Mouse (Mus musculus): ENCODE measurements around the gene Shpk. TPM values are rescaled to one million over a fixed set of nuclear protein-coding genes. Genes with fewer than 3 reads are reported as not detected.

The Shpk gene
- polyA plus RNA-seq, 1 experiment from 2014 or later, result 1.00 TPM

GRCm38 (mm10) chr11:73172186-73172585, 27.1 kb upstream of the Shpk start:
- no peaks in the 10 kb centered on the region for H3K9me3 ChIP-seq (replicated peaks; ENCODE audit: control insufficient read depth, low read length)
- WGBS, result 37% methylated on average over 5 of the region's 5 CpGs
- H3K4me3 ChIP-seq (ENCODE audit: low read length), result no peak overlapping the region
- peak overlapping the region; percentile 65 for H3K27ac ChIP-seq (ENCODE audit: low read length)
- no peak for ATAC-seq (replicated peaks; ENCODE audit: extremely low read depth, insufficient read depth, low FRiP score)
- H3K9ac ChIP-seq (ENCODE audit: low read length), result peak overlapping the region; percentile 45
- H3K4me2 ChIP-seq (ENCODE audit: low read depth, low read length), result 0 out of 2 replicates have a peak overlapping the region, but pooled peaks have one; percentile 5
- peaks cover 5% of the 10 kb centered on the region; the same call in 1 of the 2 replicates for H3K36me3 ChIP-seq (ENCODE audit: control insufficient read depth, insufficient read depth)
- peaks cover 25% of the 10 kb centered on the region for H3K4me1 ChIP-seq (ENCODE audit: control insufficient read depth, insufficient read depth, low read length)
- no peaks in the 10 kb centered on the region for H3K27me3 ChIP-seq (ENCODE audit: control insufficient read depth, insufficient read depth, low read length)

DNA sequence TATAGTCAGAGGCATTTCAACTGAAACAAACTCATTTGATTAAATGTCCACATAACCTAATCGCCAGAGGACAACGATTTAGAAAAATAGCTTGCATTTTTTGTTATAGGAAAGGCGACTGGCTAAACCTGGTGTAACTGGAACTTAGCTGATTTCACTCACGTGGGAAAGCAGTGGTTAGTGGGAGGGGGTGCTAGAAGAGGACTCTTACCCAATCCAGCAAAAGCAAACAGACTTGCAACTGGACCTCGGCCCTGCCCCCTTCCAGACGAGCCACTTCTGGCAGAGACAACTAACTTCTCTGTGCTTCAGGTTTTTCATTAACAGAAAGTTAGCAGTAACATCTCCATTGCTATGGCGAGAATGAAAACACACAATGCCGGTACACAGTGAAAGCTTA, 23.6 kb upstream of the Shpk start:
- Histone ChIP-seq H3K4me2 (ENCODE audit: low read depth, low read length) (peak overlapping the region; percentile 91), H3K36me3 (ENCODE audit: control insufficient read depth, insufficient read depth) (peaks cover 5% of the 10 kb centered on the region; the same call in 1 of the 2 replicates), H3K27me3 (ENCODE audit: control insufficient read depth, insufficient read depth, low read length) (no peaks in the 10 kb centered on the region), H3K9me3 (replicated peaks; ENCODE audit: control insufficient read depth, low read length) (no peaks in the 10 kb centered on the region), H3K9ac (ENCODE audit: low read length) (peak overlapping the region; percentile 91), H3K4me1 (ENCODE audit: control insufficient read depth, insufficient read depth, low read length) (peaks cover 39% of the 10 kb centered on the region), H3K27ac (ENCODE audit: low read length) (no peak overlapping the region), H3K4me3 (ENCODE audit: low read length) (peak overlapping the region; percentile 98)
- 39% methylated on average over 8 of the region's 8 CpGs for WGBS
- no peak for ATAC-seq (replicated peaks; ENCODE audit: extremely low read depth, insufficient read depth, low FRiP score)

GRCm38 (mm10) chr11:73176186-73176585, 23.1 kb upstream of the Shpk start:
- Histone ChIP-seq H3K9ac (ENCODE audit: low read length) (peak overlapping the region; percentile 91), H3K4me3 (ENCODE audit: low read length) (peak overlapping the region; percentile 98), H3K27me3 (ENCODE audit: control insufficient read depth, insufficient read depth, low read length) (no peaks in the 10 kb centered on the region), H3K4me1 (ENCODE audit: control insufficient read depth, insufficient read depth, low read length) (peaks cover 39% of the 10 kb centered on the region), H3K27ac (ENCODE audit: low read length) (peak overlapping the region; percentile 87), H3K9me3 (replicated peaks; ENCODE audit: control insufficient read depth, low read length) (no peaks in the 10 kb centered on the region), H3K4me2 (ENCODE audit: low read depth, low read length) (peak overlapping the region; percentile 91), H3K36me3 (ENCODE audit: control insufficient read depth, insufficient read depth) (peaks cover 5% of the 10 kb centered on the region; the same call in 1 of the 2 replicates)
- WGBS, result under 1% methylated on average over 15 of the region's 15 CpGs
- no peak for ATAC-seq (replicated peaks; ENCODE audit: extremely low read depth, insufficient read depth, low FRiP score)

DNA sequence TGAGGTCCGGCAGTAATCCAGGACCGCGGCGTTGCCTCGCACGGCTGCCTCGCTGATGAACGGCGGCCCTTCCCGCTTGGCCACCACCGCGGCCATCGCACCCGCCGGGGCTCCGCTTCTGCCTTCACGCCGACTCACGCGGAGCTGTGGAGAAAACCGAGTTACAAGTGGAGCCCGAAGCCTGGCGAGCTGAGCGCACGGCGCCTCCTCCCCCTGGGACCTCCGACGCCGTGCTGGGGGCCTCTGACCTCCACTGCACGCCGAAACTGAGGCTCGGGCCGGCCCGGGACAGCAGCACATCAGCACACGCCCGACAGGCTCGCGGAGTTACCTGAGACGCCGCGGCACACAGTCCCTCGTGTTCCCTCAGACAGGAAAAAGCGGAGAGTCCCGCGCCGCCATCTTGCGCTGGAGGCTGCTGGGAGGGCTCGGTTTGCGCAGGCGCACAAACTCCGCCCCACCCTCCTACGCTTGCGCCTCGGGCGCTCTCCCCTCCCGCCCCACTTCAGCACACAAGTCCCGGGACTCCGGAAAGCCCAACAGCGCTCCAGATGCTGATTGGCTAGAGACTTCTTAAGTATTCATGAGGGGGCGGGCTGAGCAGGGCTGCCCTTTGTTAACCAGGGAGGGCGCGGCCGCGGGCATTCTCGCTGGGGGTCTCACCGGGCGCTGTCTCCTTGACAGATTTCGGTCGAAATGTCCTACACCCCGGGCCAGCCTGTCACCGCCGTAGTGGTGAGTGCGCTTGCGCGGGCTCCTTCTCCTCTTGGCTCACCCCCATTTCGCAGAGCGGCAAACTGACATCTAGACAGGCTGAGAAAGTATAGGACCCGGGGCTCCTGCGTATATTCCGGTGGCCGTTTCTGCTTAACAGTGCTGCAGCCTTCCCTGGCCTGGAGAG, 22.4 kb upstream of the Shpk start, which contains the start of the genes Emc6 and Tax1bp3:
Emc6 (minus strand) TSS at position 430 of the 901 bp plus-strand sequence.
Tax1bp3 (plus strand) TSS at position 476 of the 901 bp plus-strand sequence.
- H3K27me3 ChIP-seq (ENCODE audit: control insufficient read depth, insufficient read depth, low read length), result no peaks in the 10 kb centered on the region
- peak within 1 kb of the TSS; percentile 97 for H3K9ac ChIP-seq (ENCODE audit: low read length)

GRCm38 (mm10) chr11:73177509-73177875, 21.8 kb upstream of the Shpk start:
- H3K4me2 ChIP-seq (ENCODE audit: low read depth, low read length), result peak overlapping the region; percentile 83
- peak overlapping the region; percentile 100 for H3K27ac ChIP-seq (ENCODE audit: low read length)
- H3K4me3 ChIP-seq (ENCODE audit: low read length), result peak overlapping the region; percentile 98
- peaks cover 10% of the 10 kb centered on the region for H3K36me3 ChIP-seq (ENCODE audit: control insufficient read depth, insufficient read depth)
- under 1% methylated on average over 27 of the region's 28 CpGs for WGBS
- H3K4me1 ChIP-seq (ENCODE audit: control insufficient read depth, insufficient read depth, low read length), result peaks cover 31% of the 10 kb centered on the region
- peak; percentile 89 for ATAC-seq (replicated peaks; ENCODE audit: extremely low read depth, insufficient read depth, low FRiP score)
- H3K9me3 ChIP-seq (replicated peaks; ENCODE audit: control insufficient read depth, low read length), result no peaks in the 10 kb centered on the region
- peak overlapping the region; percentile 97 for H3K9ac ChIP-seq (ENCODE audit: low read length)
- no peaks in the 10 kb centered on the region for H3K27me3 ChIP-seq (ENCODE audit: control insufficient read depth, insufficient read depth, low read length)

More for the DNA sequence above, 22.4 kb upstream of the Shpk start, which contains the start of the genes Emc6 and Tax1bp3:
- Histone ChIP-seq H3K9me3 (replicated peaks; ENCODE audit: control insufficient read depth, low read length) (no peaks in the 10 kb centered on the region), H3K4me2 (ENCODE audit: low read depth, low read length) (peak within 1 kb of the TSS; percentile 91), H3K4me1 (ENCODE audit: control insufficient read depth, insufficient read depth, low read length) (peaks cover 37% of the 10 kb centered on the region), H3K4me3 (ENCODE audit: low read length) (peak within 1 kb of the TSS; percentile 98), H3K27ac (ENCODE audit: low read length) (peak within 1 kb of the TSS; percentile 100), H3K36me3 (ENCODE audit: control insufficient read depth, insufficient read depth) (peaks cover 5% of the 10 kb centered on the region; the same call in 1 of the 2 replicates)
- under 1% methylated on average over 80 of the region's 81 CpGs for WGBS
- ATAC-seq (replicated peaks; ENCODE audit: extremely low read depth, insufficient read depth, low FRiP score), result peak; percentile 98

DNA sequence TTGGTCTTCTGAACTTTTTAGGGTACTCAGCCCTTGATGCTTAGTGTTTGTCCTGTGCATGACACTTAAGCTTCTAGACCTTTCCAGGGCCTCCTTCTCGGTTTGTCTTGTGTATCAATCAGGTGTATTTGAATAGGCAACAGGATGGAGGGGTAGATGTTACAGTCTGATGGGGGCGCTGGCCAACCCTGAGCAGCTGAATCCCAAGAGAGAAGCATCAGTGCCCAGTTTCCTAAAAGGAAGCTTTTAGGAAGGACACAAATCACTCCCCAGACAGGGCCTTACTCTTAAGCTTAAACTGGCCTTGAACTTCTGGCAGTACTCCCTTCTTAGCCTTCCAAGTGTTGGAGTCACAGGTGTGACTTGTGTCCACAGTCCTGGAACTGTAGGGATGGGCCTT, 21.4 kb upstream of the Shpk start:
- peaks cover 12% of the 10 kb centered on the region for H3K36me3 ChIP-seq (ENCODE audit: control insufficient read depth, insufficient read depth)
- H3K4me3 ChIP-seq (ENCODE audit: low read length), result peak overlapping the region; percentile 98
- H3K9me3 ChIP-seq (replicated peaks; ENCODE audit: control insufficient read depth, low read length), result no peaks in the 10 kb centered on the region
- H3K4me1 ChIP-seq (ENCODE audit: control insufficient read depth, insufficient read depth, low read length), result peaks cover 28% of the 10 kb centered on the region
- 3% methylated on average over 2 of the region's 2 CpGs for WGBS
- H3K27ac ChIP-seq (ENCODE audit: low read length), result peak overlapping the region; percentile 100
- H3K9ac ChIP-seq (ENCODE audit: low read length), result peak overlapping the region; percentile 97
- no peak for ATAC-seq (replicated peaks; ENCODE audit: extremely low read depth, insufficient read depth, low FRiP score)
- no peaks in the 10 kb centered on the region for H3K27me3 ChIP-seq (ENCODE audit: control insufficient read depth, insufficient read depth, low read length)
- H3K4me2 ChIP-seq (ENCODE audit: low read depth, low read length), result peak overlapping the region; percentile 83

DNA sequence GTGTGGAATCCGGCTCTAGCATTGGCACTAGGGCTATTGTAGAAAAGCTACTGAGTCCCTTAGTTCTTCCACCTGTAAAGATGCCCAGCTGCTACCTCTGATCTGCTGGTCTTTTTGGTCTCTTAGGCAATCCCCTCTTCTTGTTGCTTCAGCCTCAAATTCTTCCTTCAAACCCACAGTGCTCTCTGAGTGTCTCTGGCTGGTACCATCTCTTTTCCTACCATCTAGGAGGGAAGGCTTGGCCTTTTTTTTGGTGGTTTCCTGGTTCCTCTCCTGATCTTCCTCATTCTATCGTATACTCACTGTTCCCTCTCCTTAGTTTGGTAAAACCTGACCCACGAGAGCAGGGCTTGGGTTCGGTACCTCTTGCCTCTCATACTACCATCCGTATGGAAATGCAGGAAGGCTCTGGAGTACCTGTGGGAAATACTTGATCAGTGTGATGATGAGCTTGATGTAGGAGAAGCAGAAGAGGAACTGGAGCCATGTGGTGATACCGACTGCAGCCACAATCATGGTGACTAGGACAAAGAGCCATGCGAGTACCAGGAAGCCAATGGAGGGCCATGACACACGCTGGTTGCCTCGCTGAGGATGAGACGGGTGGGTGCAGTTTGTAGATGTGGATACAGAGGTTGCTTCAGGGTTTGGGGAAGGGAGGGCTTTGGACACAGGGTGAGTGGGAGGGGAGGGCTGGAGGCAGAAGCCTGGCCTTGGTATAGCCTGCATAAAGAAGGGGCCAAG, 13.2 kb upstream of the Shpk start:
- H3K36me3 ChIP-seq (ENCODE audit: control insufficient read depth, insufficient read depth), result peaks cover 30% of the 10 kb centered on the region
- no peak overlapping the region for H3K4me3 ChIP-seq (ENCODE audit: low read length)
- 89% methylated on average over 10 of the region's 10 CpGs for WGBS
- no peak overlapping the region for H3K9ac ChIP-seq (ENCODE audit: low read length)
- H3K27ac ChIP-seq (ENCODE audit: low read length), result no peak overlapping the region
- no peak for ATAC-seq (replicated peaks; ENCODE audit: extremely low read depth, insufficient read depth, low FRiP score)
- no peaks in the 10 kb centered on the region for H3K27me3 ChIP-seq (ENCODE audit: control insufficient read depth, insufficient read depth, low read length)
- H3K9me3 ChIP-seq (replicated peaks; ENCODE audit: control insufficient read depth, low read length), result no peaks in the 10 kb centered on the region
- H3K4me1 ChIP-seq (ENCODE audit: control insufficient read depth, insufficient read depth, low read length), result no peaks in the 10 kb centered on the region
- H3K4me2 ChIP-seq (ENCODE audit: low read depth, low read length), result no peak overlapping the region

- no peak for ATAC-seq (replicated peaks; ENCODE audit: extremely low read depth, insufficient read depth, low FRiP score)
- Histone ChIP-seq H3K36me3 (ENCODE audit: control insufficient read depth, insufficient read depth) (peaks cover 27% of the 10 kb centered on the region), H3K9me3 (replicated peaks; ENCODE audit: control insufficient read depth, low read length) (no peaks in the 10 kb centered on the region), H3K4me2 (ENCODE audit: low read depth, low read length) (no peak overlapping the region), H3K9ac (ENCODE audit: low read length) (no peak overlapping the region), H3K4me1 (ENCODE audit: control insufficient read depth, insufficient read depth, low read length) (no peaks in the 10 kb centered on the region), H3K27me3 (ENCODE audit: control insufficient read depth, insufficient read depth, low read length) (no peaks in the 10 kb centered on the region), H3K4me3 (ENCODE audit: low read length) (no peak overlapping the region), H3K27ac (ENCODE audit: low read length) (no peak overlapping the region)
- 90% methylated on average over 6 of the region's 6 CpGs for WGBS
Observed at GRCm38 (mm10) chr11:73187231-73187630, 12.0 kb upstream of the Shpk start.

Measured in heart, embryonic 16.5 days (tissue).